ENCODE assay signal across 8 mouse cellular contexts in genomic region chr7:45916056-45917003, GRCm38 (mm10). TPM values are rescaled to one million over a fixed set of nuclear protein-coding genes. Genes with fewer than 3 reads are reported as not detected.
A peak's percentile ranks its signal among the peaks of the same experiment; 100 is the strongest.
DNase-seq lines count a peak whose midpoint lies in the region; ATAC-seq and TF ChIP-seq lines count a peak whose summit lies in the region.

No protein-coding gene starts in this region.

- WGBS in embryonic facial prominence, embryonic 14.5 days = 32% methylated on average over 26 of the region's 26 CpGs
- WGBS in kidney, adult 2 months = 36% methylated on average over 26 of the region's 26 CpGs
- WGBS in limb, embryonic 11.5 days = 37% methylated on average over 26 of the region's 26 CpGs
- WGBS in midbrain, embryonic 11.5 days = 42% methylated on average over 26 of the region's 26 CpGs
- WGBS in small intestine, adult 2 months = 29% methylated on average over 26 of the region's 26 CpGs

- H3K9me3 ChIP-seq in embryonic facial prominence, embryonic 14.5 days (ENCODE audit: control insufficient read depth, low read length) = no peaks in the 10 kb centered on the region
- no peaks in the 10 kb centered on the region for H3K9me3 ChIP-seq in limb, embryonic 11.5 days (ENCODE audit: control insufficient read depth, low read length)
- no peaks in the 10 kb centered on the region for H3K9me3 ChIP-seq in midbrain, embryonic 11.5 days (ENCODE audit: control insufficient read depth, low read length)

- H3K4me3 ChIP-seq in embryonic facial prominence, embryonic 14.5 days (ENCODE audit: low read depth, low read length) = peak overlapping the region; percentile 33
- H3K4me3 ChIP-seq in kidney, adult 2 months (ENCODE audit: insufficient read depth, low read depth, low read length) = peak overlapping the region; percentile 50
- no peak overlapping the region for H3K4me3 ChIP-seq in limb, embryonic 11.5 days (ENCODE audit: low read depth, low read length)
- H3K4me3 ChIP-seq in midbrain, embryonic 11.5 days (ENCODE audit: low read depth, low read length) = peak overlapping the region; percentile 1; the same call in 1 of the 2 replicates
- H3K4me3 ChIP-seq in small intestine, adult 2 months (ENCODE audit: low read depth, low read length) = peak overlapping the region; percentile 52

- H3K27ac ChIP-seq in embryonic facial prominence, embryonic 14.5 days (replicated peaks; ENCODE audit: low read depth, low read length) = peak overlapping the region; percentile 93
- peak overlapping the region; percentile 75 for H3K27ac ChIP-seq in kidney, adult 2 months (ENCODE audit: insufficient read depth, low read depth, low read length)
- peak overlapping the region; percentile 89 for H3K27ac ChIP-seq in limb, embryonic 11.5 days (replicated peaks; ENCODE audit: low read depth, low read length)
- H3K27ac ChIP-seq in midbrain, embryonic 11.5 days (ENCODE audit: low read depth, low read length) = no peak overlapping the region
- peak overlapping the region; percentile 42; the same call in 1 of the 2 replicates for H3K27ac ChIP-seq in small intestine, adult 2 months (ENCODE audit: insufficient read depth, low read depth, low read length)

- no peaks in the 10 kb centered on the region for H3K27me3 ChIP-seq in embryonic facial prominence, embryonic 14.5 days (replicated peaks; ENCODE audit: control insufficient read depth, insufficient read depth, low read length)
- H3K27me3 ChIP-seq in kidney, adult 2 months (replicated peaks; ENCODE audit: control insufficient read depth, insufficient read depth, low read length) = no peaks in the 10 kb centered on the region
- H3K27me3 ChIP-seq in limb, embryonic 11.5 days (ENCODE audit: control insufficient read depth, insufficient read depth, low read length) = no peaks in the 10 kb centered on the region
- no peaks in the 10 kb centered on the region for H3K27me3 ChIP-seq in midbrain, embryonic 11.5 days (ENCODE audit: control insufficient read depth, insufficient read depth, low read length)
- no peaks in the 10 kb centered on the region for H3K27me3 ChIP-seq in small intestine, adult 2 months (ENCODE audit: control insufficient read depth, insufficient read depth, low read length)

- peak; percentile 93 for DNase-seq in adrenal gland, adult 2 months
- DNase-seq in embryonic facial prominence, embryonic 14.5 days (ENCODE audit: low spot score) = peak; percentile 98
- peak; percentile 77 for DNase-seq in heart, adult 8-10 months (ENCODE audit: low spot score)
- peak; percentile 86 for DNase-seq in kidney, adult 2 months
- DNase-seq in limb, embryonic 11.5 days (ENCODE audit: low spot score) = peak; percentile 82
- peak; percentile 90 for DNase-seq in midbrain, embryonic 11.5 days (ENCODE audit: low spot score, missing footprints)
- DNase-seq in cerebellum, adult 11 months = no peak

- no peak for TF ChIP-seq POLR2A in kidney, adult 2 months (IDR thresholded peaks at IDR 0.05; ENCODE audit: low read depth, low read length)
- TF ChIP-seq POLR2A in small intestine, adult 2 months (IDR thresholded peaks at IDR 0.05; ENCODE audit: low read depth, low read length) = no peak

- H3K4me1 ChIP-seq in embryonic facial prominence, embryonic 14.5 days (ENCODE audit: control insufficient read depth, insufficient read depth, low read length) = peaks cover 35% of the 10 kb centered on the region
- H3K4me1 ChIP-seq in kidney, adult 2 months (ENCODE audit: control insufficient read depth, insufficient read depth, low read length) = peaks cover 6% of the 10 kb centered on the region; the same call in 1 of the 2 replicates
- H3K4me1 ChIP-seq in limb, embryonic 11.5 days (ENCODE audit: control insufficient read depth, insufficient read depth, low read length) = peaks cover 41% of the 10 kb centered on the region
- H3K4me1 ChIP-seq in midbrain, embryonic 11.5 days (ENCODE audit: control insufficient read depth, insufficient read depth, low read length) = peaks cover 13% of the 10 kb centered on the region
- peaks cover 27% of the 10 kb centered on the region for H3K4me1 ChIP-seq in small intestine, adult 2 months (ENCODE audit: control insufficient read depth, insufficient read depth, insufficient read length, low read length)

- peak overlapping the region; percentile 56 for H3K9ac ChIP-seq in embryonic facial prominence, embryonic 14.5 days (ENCODE audit: low read depth, low read length)
- peak overlapping the region; percentile 53 for H3K9ac ChIP-seq in limb, embryonic 11.5 days (ENCODE audit: low read length)
- H3K9ac ChIP-seq in midbrain, embryonic 11.5 days (ENCODE audit: low read length) = peak overlapping the region; percentile 49

- no peak for TF ChIP-seq CTCF in kidney, adult 2 months (conservative IDR thresholded peaks at IDR 0.05; ENCODE audit: insufficient read depth, insufficient read length, low read depth, low read length)
- TF ChIP-seq CTCF in small intestine, adult 2 months (IDR thresholded peaks at IDR 0.05; ENCODE audit: extremely low read depth, insufficient read length, insufficient replicate concordance, low read depth, low read length) = no peak

- peaks cover 17% of the 10 kb centered on the region for H3K36me3 ChIP-seq in embryonic facial prominence, embryonic 14.5 days (ENCODE audit: control insufficient read depth, insufficient read depth, low read length)
- no peaks in the 10 kb centered on the region for H3K36me3 ChIP-seq in kidney, adult 2 months (ENCODE audit: control insufficient read depth, insufficient read depth, low read length)
- H3K36me3 ChIP-seq in limb, embryonic 11.5 days (ENCODE audit: control insufficient read depth, insufficient read depth, low read length) = no peaks in the 10 kb centered on the region; the same call in 1 of the 2 replicates
- H3K36me3 ChIP-seq in midbrain, embryonic 11.5 days (ENCODE audit: control insufficient read depth, insufficient read depth, low read length) = no peaks in the 10 kb centered on the region
- peaks cover 5% of the 10 kb centered on the region for H3K36me3 ChIP-seq in small intestine, adult 2 months (ENCODE audit: control insufficient read depth, insufficient read depth, low read length)

- ATAC-seq in embryonic facial prominence, embryonic 14.5 days (ENCODE audit: low read depth) = peak; percentile 88
- peak; percentile 86 for ATAC-seq in limb, embryonic 11.5 days (ENCODE audit: insufficient number of reproducible peaks, low FRiP score, low TSS enrichment, low read depth)
- ATAC-seq in midbrain, embryonic 11.5 days (ENCODE audit: low FRiP score) = peak; percentile 76

- H3K4me2 ChIP-seq in embryonic facial prominence, embryonic 14.5 days (ENCODE audit: low read depth, low read length) = peak overlapping the region; percentile 62
- peak overlapping the region; percentile 40 for H3K4me2 ChIP-seq in limb, embryonic 11.5 days (ENCODE audit: low read depth, severe bottlenecking)
- H3K4me2 ChIP-seq in midbrain, embryonic 11.5 days = peak overlapping the region; percentile 26

RNA-seq across cellular contexts. Expression of gene Emp3, which starts 4.9 kb away (rescaled TPM):
- 100 to 1,000 TPM; 327 to 620 TPM for total RNA-seq in adrenal gland, adult 2 months (2021)
- polyA plus RNA-seq in adrenal gland, adult 2 months (2012; rRNA removed) = 855 and 1,123 TPM in 2 replicates
- 298 and 316 TPM in 2 replicates for polyA plus RNA-seq in embryonic facial prominence, embryonic 14.5 days (2014; fragmentation: Nextera tagmentation; extraction: Ambion mirVana)
- total RNA-seq in heart, adult 8-10 months (2022) = 10 to 100 TPM; 17.3 to 24.6 (median 22.3) TPM
- 62.1 and 65.4 TPM in 2 replicates for polyA plus RNA-seq in kidney, adult 2 months (2012; rRNA removed)
- 30.3 and 35.9 TPM in 2 replicates for polyA plus RNA-seq in limb, embryonic 11.5 days (2014; fragmentation: Nextera tagmentation; extraction: Ambion mirVana)
- polyA plus RNA-seq in midbrain, embryonic 11.5 days (2014; fragmentation: Nextera tagmentation; extraction: Ambion mirVana) = 27.2 and 28.2 TPM in 2 replicates
- 49.1 and 49.5 TPM in 2 replicates for polyA plus RNA-seq in small intestine, adult 2 months (2012; rRNA removed)

RNA-seq across cellular contexts. Expression of gene Ccdc114, which starts 7.5 kb away (rescaled TPM):
- 10 to 100 TPM; 13.3 to 68.3 TPM for total RNA-seq in adrenal gland, adult 2 months (2021)
- 19.2 and 23.9 TPM in 2 replicates for polyA plus RNA-seq in adrenal gland, adult 2 months (2012; rRNA removed)
- 3.7 and 5.0 TPM in 2 replicates for polyA plus RNA-seq in embryonic facial prominence, embryonic 14.5 days (2014; fragmentation: Nextera tagmentation; extraction: Ambion mirVana)
- total RNA-seq in heart, adult 8-10 months (2022) = 1 to 10 TPM in 3 of 4 experiments, under 1 TPM in 1; 0.66 to 1.4 (median 1.2) TPM
- 8.6 and 8.9 TPM in 2 replicates for polyA plus RNA-seq in kidney, adult 2 months (2012; rRNA removed)
- polyA plus RNA-seq in limb, embryonic 11.5 days (2014; fragmentation: Nextera tagmentation; extraction: Ambion mirVana) = 3.8 and 4.7 TPM in 2 replicates
- 2.0 and 2.4 TPM in 2 replicates for polyA plus RNA-seq in midbrain, embryonic 11.5 days (2014; fragmentation: Nextera tagmentation; extraction: Ambion mirVana)
- polyA plus RNA-seq in small intestine, adult 2 months (2012; rRNA removed) = 8.0 and 8.9 TPM in 2 replicates

RNA-seq across cellular contexts. Expression of gene Tmem143, which starts 19.6 kb away (rescaled TPM):
- 10 to 100 TPM; 60.8 to 65.3 TPM for total RNA-seq in adrenal gland, adult 2 months (2021)
- 173 and 207 TPM in 2 replicates for polyA plus RNA-seq in adrenal gland, adult 2 months (2012; rRNA removed)
- 3.9 and 5.8 TPM in 2 replicates for polyA plus RNA-seq in embryonic facial prominence, embryonic 14.5 days (2014; fragmentation: Nextera tagmentation; extraction: Ambion mirVana)
- 100 to 1,000 TPM; 115 to 143 (median 126) TPM for total RNA-seq in heart, adult 8-10 months (2022)
- polyA plus RNA-seq in kidney, adult 2 months (2012; rRNA removed) = 123 and 143 TPM in 2 replicates
- polyA plus RNA-seq in limb, embryonic 11.5 days (2014; fragmentation: Nextera tagmentation; extraction: Ambion mirVana) = 3.6 and 4.3 TPM in 2 replicates
- polyA plus RNA-seq in midbrain, embryonic 11.5 days (2014; fragmentation: Nextera tagmentation; extraction: Ambion mirVana) = 3.0 and 3.2 TPM in 2 replicates
- 30.9 and 46.4 TPM in 2 replicates for polyA plus RNA-seq in small intestine, adult 2 months (2012; rRNA removed)

RNA-seq across cellular contexts. Expression of gene Syngr4, which starts 19.8 kb away (rescaled TPM):
- total RNA-seq in adrenal gland, adult 2 months (2021) = not detected
- polyA plus RNA-seq in adrenal gland, adult 2 months (2012; rRNA removed) = 0.90 and 0.98 TPM in 2 replicates
- 0.68 and 0.87 TPM in 2 replicates for polyA plus RNA-seq in embryonic facial prominence, embryonic 14.5 days (2014; fragmentation: Nextera tagmentation; extraction: Ambion mirVana)
- total RNA-seq in heart, adult 8-10 months (2022) = not detected
- polyA plus RNA-seq in kidney, adult 2 months (2012; rRNA removed) = 0.19 and 0.50 TPM in 2 replicates
- polyA plus RNA-seq in limb, embryonic 11.5 days (2014; fragmentation: Nextera tagmentation; extraction: Ambion mirVana) = 1.0 and 1.8 TPM in 2 replicates
- polyA plus RNA-seq in midbrain, embryonic 11.5 days (2014; fragmentation: Nextera tagmentation; extraction: Ambion mirVana) = 0.63 and 1.3 TPM in 2 replicates
- polyA plus RNA-seq in small intestine, adult 2 months (2012; rRNA removed) = 0.41 TPM in 1 of 2 replicates, not detected in the other

RNA-seq across cellular contexts. Expression of gene Grin2d, which starts 38.2 kb away (rescaled TPM):
- under 1 TPM; 0.40 to 0.97 TPM for total RNA-seq in adrenal gland, adult 2 months (2021)
- 4.0 and 4.2 TPM in 2 replicates for polyA plus RNA-seq in adrenal gland, adult 2 months (2012; rRNA removed)
- 0.63 and 1.0 TPM in 2 replicates for polyA plus RNA-seq in embryonic facial prominence, embryonic 14.5 days (2014; fragmentation: Nextera tagmentation; extraction: Ambion mirVana)
- total RNA-seq in heart, adult 8-10 months (2022) = 1 to 10 TPM; 1.1 to 2.2 (median 1.3) TPM
- polyA plus RNA-seq in kidney, adult 2 months (2012; rRNA removed) = 0.45 and 0.50 TPM in 2 replicates
- polyA plus RNA-seq in limb, embryonic 11.5 days (2014; fragmentation: Nextera tagmentation; extraction: Ambion mirVana) = 0.07 TPM in 1 of 2 replicates, not detected in the other
- 0.14 and 0.17 TPM in 2 replicates for polyA plus RNA-seq in midbrain, embryonic 11.5 days (2014; fragmentation: Nextera tagmentation; extraction: Ambion mirVana)
- 5.5 and 10.4 TPM in 2 replicates for polyA plus RNA-seq in small intestine, adult 2 months (2012; rRNA removed)
